Mouse (Mus musculus): Measurements from ENCODE around the gene Fam166a. TPM values are rescaled to one million over a fixed set of nuclear protein-coding genes. Genes with fewer than 3 reads are reported as not detected.

The Fam166a gene
- total and polyA plus RNA-seq, 2 experiments from 2014 or later: not detected

- H3K9me3 ChIP-seq (replicated peaks; ENCODE audit: control insufficient read depth, low read length): no peaks in the 10 kb centered on the region
- H3K4me3 ChIP-seq (ENCODE audit: low read depth, low read length): peak overlapping the region; percentile 47
- WGBS: 2% methylated on average over 63 of the region's 64 CpGs
- TF ChIP-seq EP300 (IDR thresholded peaks at IDR 0.05; ENCODE audit: low read depth): 0 out of 2 replicates have a peak, but pooled peaks have one; percentile 18
- peak; percentile 59 for TF ChIP-seq CTCF (IDR thresholded peaks at IDR 0.05; ENCODE audit: low read depth)
- no peaks in the 10 kb centered on the region for H3K36me3 ChIP-seq (replicated peaks; ENCODE audit: control insufficient read depth, insufficient read depth, low read length)
- ATAC-seq (ENCODE audit: insufficient read depth, low read depth) (peak; percentile 34), DNase-seq (ENCODE audit: low spot score) (peak; percentile 45)
- H3K4me1 ChIP-seq (ENCODE audit: control insufficient read depth, insufficient read depth): peaks cover 11% of the 10 kb centered on the region
- H3K27me3 ChIP-seq (ENCODE audit: control insufficient read depth, insufficient read depth, low read length): no peaks in the 10 kb centered on the region
- peak overlapping the region; percentile 52 for H3K9ac ChIP-seq (replicated peaks; ENCODE audit: low read depth, low read length)
- H3K4me2 ChIP-seq (ENCODE audit: low read depth, low read length): peak overlapping the region; percentile 76
- H3K27ac ChIP-seq (ENCODE audit: low read depth): peak overlapping the region; percentile 63
Measured at GRCm38 (mm10) chr2:25185625-25186574, 32.6 kb upstream of the Fam166a start.

- WGBS: 40% methylated on average over 5 of the region's 5 CpGs
- no peak overlapping the region for H3K9ac ChIP-seq (replicated peaks; ENCODE audit: low read depth, low read length)
Measured at GRCm38 (mm10) chr2:25186575-25186930, 32.0 kb upstream of the Fam166a start.

GRCm38 (mm10) chr2:25187841-25188240, 30.7 kb upstream of the Fam166a start:
- ATAC-seq (ENCODE audit: insufficient read depth, low read depth): no peak
- no peak overlapping the region for H3K4me3 ChIP-seq (ENCODE audit: low read depth, low read length)
- no peak overlapping the region for H3K4me2 ChIP-seq (ENCODE audit: low read depth, low read length)
- TF ChIP-seq CTCF (IDR thresholded peaks at IDR 0.05; ENCODE audit: low read depth) (no peak), EP300 (IDR thresholded peaks at IDR 0.05; ENCODE audit: low read depth) (no peak)
- DNase-seq (ENCODE audit: low spot score): no peak
- 82% methylated on average over 6 of the region's 6 CpGs for WGBS
- H3K4me1 ChIP-seq (ENCODE audit: control insufficient read depth, insufficient read depth): peaks cover 8% of the 10 kb centered on the region
- H3K9ac ChIP-seq (replicated peaks; ENCODE audit: low read depth, low read length): no peak overlapping the region
- no peaks in the 10 kb centered on the region for H3K36me3 ChIP-seq (replicated peaks; ENCODE audit: control insufficient read depth, insufficient read depth, low read length)
- no peak overlapping the region for H3K27ac ChIP-seq (ENCODE audit: low read depth)
- no peaks in the 10 kb centered on the region for H3K27me3 ChIP-seq (ENCODE audit: control insufficient read depth, insufficient read depth, low read length)
- H3K9me3 ChIP-seq (replicated peaks; ENCODE audit: control insufficient read depth, low read length): no peaks in the 10 kb centered on the region

More at GRCm38 (mm10) chr2:25186575-25186930, 32.0 kb upstream of the Fam166a start:
- no peak overlapping the region; the same call in 1 of the 2 replicates for H3K4me3 ChIP-seq (ENCODE audit: low read depth, low read length)
- H3K4me2 ChIP-seq (ENCODE audit: low read depth, low read length): peak overlapping the region; percentile 76
- H3K4me1 ChIP-seq (ENCODE audit: control insufficient read depth, insufficient read depth): peaks cover 8% of the 10 kb centered on the region
- no peaks in the 10 kb centered on the region for H3K36me3 ChIP-seq (replicated peaks; ENCODE audit: control insufficient read depth, insufficient read depth, low read length)
- no peak overlapping the region for H3K27ac ChIP-seq (ENCODE audit: low read depth)
- no peaks in the 10 kb centered on the region for H3K9me3 ChIP-seq (replicated peaks; ENCODE audit: control insufficient read depth, low read length)
- no peak for ATAC-seq (ENCODE audit: insufficient read depth, low read depth)
- no peak for TF ChIP-seq EP300 (IDR thresholded peaks at IDR 0.05; ENCODE audit: low read depth)
- no peak for TF ChIP-seq CTCF (IDR thresholded peaks at IDR 0.05; ENCODE audit: low read depth)
- no peak for DNase-seq (ENCODE audit: low spot score)
- no peaks in the 10 kb centered on the region for H3K27me3 ChIP-seq (ENCODE audit: control insufficient read depth, insufficient read depth, low read length)

GRCm38 (mm10) chr2:25193330-25193770, 25.2 kb upstream of the Fam166a start:
- Histone ChIP-seq H3K36me3 (replicated peaks; ENCODE audit: control insufficient read depth, insufficient read depth, low read length) (no peaks in the 10 kb centered on the region), H3K4me2 (ENCODE audit: low read depth, low read length) (peak overlapping the region; percentile 30), H3K4me1 (ENCODE audit: control insufficient read depth, insufficient read depth) (no peaks in the 10 kb centered on the region), H3K27ac (ENCODE audit: low read depth) (peak overlapping the region; percentile 46; the same call in 1 of the 2 replicates), H3K27me3 (ENCODE audit: control insufficient read depth, insufficient read depth, low read length) (peaks cover 5% of the 10 kb centered on the region; the same call in 1 of the 2 replicates), H3K9me3 (replicated peaks; ENCODE audit: control insufficient read depth, low read length) (no peaks in the 10 kb centered on the region), H3K9ac (replicated peaks; ENCODE audit: low read depth, low read length) (no peak overlapping the region), H3K4me3 (ENCODE audit: low read depth, low read length) (no peak overlapping the region)
- TF ChIP-seq CTCF (IDR thresholded peaks at IDR 0.05; ENCODE audit: low read depth) (peak; percentile 95), EP300 (IDR thresholded peaks at IDR 0.05; ENCODE audit: low read depth) (no peak)
- peak; percentile 87 for DNase-seq (ENCODE audit: low spot score)
- 2% methylated on average over 6 of the region's 6 CpGs for WGBS
- peak; percentile 71 for ATAC-seq (ENCODE audit: insufficient read depth, low read depth)

- Histone ChIP-seq H3K27ac (ENCODE audit: low read depth) (peak overlapping the region; percentile 46; the same call in 1 of the 2 replicates), H3K4me2 (ENCODE audit: low read depth, low read length) (peak overlapping the region; percentile 63; the same call in 1 of the 2 replicates), H3K4me3 (ENCODE audit: low read depth, low read length) (no peak overlapping the region), H3K9me3 (replicated peaks; ENCODE audit: control insufficient read depth, low read length) (no peaks in the 10 kb centered on the region), H3K36me3 (replicated peaks; ENCODE audit: control insufficient read depth, insufficient read depth, low read length) (0 out of 2 replicates have a peak, but pooled peaks cover 1% of the 10 kb centered on the region), H3K27me3 (ENCODE audit: control insufficient read depth, insufficient read depth, low read length) (peaks cover 5% of the 10 kb centered on the region; the same call in 1 of the 2 replicates), H3K9ac (replicated peaks; ENCODE audit: low read depth, low read length) (no peak overlapping the region), H3K4me1 (ENCODE audit: control insufficient read depth, insufficient read depth) (no peaks in the 10 kb centered on the region)
- 51% methylated on average over 5 of the region's 5 CpGs for WGBS
- ATAC-seq (ENCODE audit: insufficient read depth, low read depth) (no peak), DNase-seq (ENCODE audit: low spot score) (no peak)
- no peak for TF ChIP-seq CTCF (IDR thresholded peaks at IDR 0.05; ENCODE audit: low read depth)
- TF ChIP-seq EP300 (IDR thresholded peaks at IDR 0.05; ENCODE audit: low read depth): no peak
Measured at GRCm38 (mm10) chr2:25194006-25194405, 24.5 kb upstream of the Fam166a start.
